Mouse (Mus musculus): ENCODE data around the gene Hadh. TPM values are rescaled to one million over a fixed set of nuclear protein-coding genes. Genes with fewer than 3 reads are reported as not detected.

The Hadh gene
- polyA plus RNA-seq, 1 experiment from 2014 or later = 189 TPM

DNA sequence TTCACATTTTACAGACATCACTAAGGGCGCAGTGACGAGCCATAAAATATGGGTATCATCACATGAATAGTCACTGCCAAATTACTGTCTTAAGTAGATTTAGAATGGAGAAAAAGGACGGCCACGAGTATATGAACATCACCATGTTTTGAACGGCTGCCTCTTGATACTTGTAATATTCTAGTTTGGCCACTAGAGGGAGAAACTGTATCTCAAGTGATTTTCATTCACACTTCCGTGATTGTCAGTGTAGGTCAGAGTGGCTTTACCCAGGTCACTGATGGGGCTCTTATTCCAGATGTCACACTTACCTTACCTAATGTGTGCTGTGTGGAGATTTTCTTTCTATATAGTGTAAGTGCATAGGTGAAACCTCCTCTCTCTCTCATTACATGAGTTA is 28.0 kb upstream of the Hadh start:
- Histone ChIP-seq H3K4me1 (replicated peaks) (peaks cover 23% of the 10 kb centered on the region), H3K27me3 (no peaks in the 10 kb centered on the region), H3K27ac (no peak overlapping the region), H3K4me2 (no peak overlapping the region), H3K36me3 (no peaks in the 10 kb centered on the region; the same call in 1 of the 2 replicates), H3K4me3 (no peak overlapping the region), H3K9me3 (replicated peaks) (no peaks in the 10 kb centered on the region), H3K9ac (no peak overlapping the region)
- WGBS = 10% methylated on average over 6 of the region's 6 CpGs
- ATAC-seq (replicated peaks; ENCODE audit: insufficient number of reproducible peaks, insufficient read depth, low FRiP score, low read depth) = no peak

DNA sequence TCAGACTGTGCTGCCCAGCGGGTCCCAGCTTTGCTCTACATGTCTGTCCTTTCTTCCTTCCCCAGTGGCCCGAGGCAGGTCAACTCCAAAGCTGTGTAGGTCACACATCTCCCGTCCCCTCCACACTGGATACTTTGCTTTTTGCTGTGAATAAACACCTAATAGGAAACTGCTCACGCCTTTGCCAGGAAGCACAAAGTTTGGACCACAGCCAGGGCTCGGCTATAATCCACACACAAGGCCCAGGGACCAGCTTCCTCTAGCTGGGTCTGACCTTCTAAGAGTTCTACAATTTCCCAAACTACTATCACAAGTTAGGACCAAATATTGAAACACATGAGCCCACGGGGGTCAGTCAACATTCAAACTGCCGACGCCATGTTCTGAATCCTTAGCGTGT is 27.2 kb upstream of the Hadh start:
- Histone ChIP-seq H3K9me3 (replicated peaks) (no peaks in the 10 kb centered on the region), H3K27ac (no peak overlapping the region), H3K4me3 (no peak overlapping the region), H3K4me1 (replicated peaks) (peaks cover 23% of the 10 kb centered on the region), H3K9ac (no peak overlapping the region), H3K36me3 (no peaks in the 10 kb centered on the region; the same call in 1 of the 2 replicates), H3K27me3 (no peaks in the 10 kb centered on the region), H3K4me2 (no peak overlapping the region)
- WGBS = 77% methylated on average over 9 of the region's 9 CpGs
- ATAC-seq (replicated peaks; ENCODE audit: insufficient number of reproducible peaks, insufficient read depth, low FRiP score, low read depth) = no peak

DNA sequence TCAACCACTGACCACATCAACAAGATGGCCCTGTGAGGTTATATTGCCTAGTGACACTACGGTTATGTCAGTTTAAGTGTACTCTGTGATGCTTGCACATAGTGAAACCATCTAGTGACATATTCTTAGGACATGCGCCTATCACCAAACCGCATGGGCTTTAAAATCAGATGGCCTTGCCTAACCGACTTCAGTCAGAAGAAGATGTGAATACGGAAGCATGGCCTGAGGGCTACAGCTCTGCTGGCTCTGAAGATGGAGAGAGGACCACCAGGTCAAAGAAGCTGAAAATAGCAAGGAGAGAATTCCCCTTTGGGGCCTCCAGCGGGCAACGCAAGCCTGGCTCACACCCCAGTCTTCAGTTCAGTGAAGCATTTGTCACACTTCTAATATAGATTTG is 25.0 kb upstream of the Hadh start:
- ATAC-seq (replicated peaks; ENCODE audit: insufficient number of reproducible peaks, insufficient read depth, low FRiP score, low read depth) = no peak
- Histone ChIP-seq H3K9ac (no peak overlapping the region), H3K4me2 (no peak overlapping the region), H3K4me1 (replicated peaks) (peaks cover 21% of the 10 kb centered on the region), H3K36me3 (no peaks in the 10 kb centered on the region; the same call in 1 of the 2 replicates), H3K27ac (no peak overlapping the region), H3K27me3 (no peaks in the 10 kb centered on the region), H3K4me3 (no peak overlapping the region), H3K9me3 (replicated peaks) (no peaks in the 10 kb centered on the region)
- 77% methylated on average over 7 of the region's 7 CpGs for WGBS

DNA sequence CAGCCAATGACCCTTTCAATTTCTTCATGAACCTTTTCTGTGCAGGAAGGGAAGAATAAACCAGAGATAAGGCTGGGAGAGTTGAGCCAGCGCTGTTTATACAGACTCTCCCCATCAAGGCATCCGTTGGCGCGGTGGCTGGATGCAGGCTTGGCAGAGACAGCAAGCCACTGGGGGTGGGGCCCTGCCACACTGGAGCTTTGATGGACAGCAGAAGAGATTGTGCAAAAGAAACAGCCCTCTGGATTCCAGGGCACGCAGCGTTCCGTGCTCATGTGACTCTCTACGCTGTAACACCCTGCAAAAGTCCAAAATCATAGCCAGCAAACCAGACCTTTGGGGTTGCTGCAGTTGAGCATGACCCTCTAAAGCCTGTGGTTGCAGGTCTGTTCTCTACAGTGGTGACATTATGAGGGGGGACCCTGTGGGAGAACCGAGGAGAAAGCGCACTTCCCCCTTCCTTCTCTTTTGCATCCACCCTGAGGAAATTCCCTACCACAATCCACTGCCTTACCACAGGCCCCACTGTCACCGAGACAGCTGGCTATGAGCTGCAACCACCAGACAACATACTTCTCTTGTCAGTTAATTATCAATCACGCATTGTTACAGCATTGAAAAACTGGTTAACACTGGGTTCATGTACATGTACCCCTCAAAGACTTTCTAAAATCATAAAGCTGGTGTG is 23.8 kb upstream of the Hadh start:
- H3K36me3 ChIP-seq = no peaks in the 10 kb centered on the region; the same call in 1 of the 2 replicates
- peak overlapping the region; percentile 18; the same call in 1 of the 2 replicates for H3K27ac ChIP-seq
- peaks cover 17% of the 10 kb centered on the region for H3K4me1 ChIP-seq (replicated peaks)
- no peak overlapping the region for H3K4me3 ChIP-seq
- H3K4me2 ChIP-seq = no peak overlapping the region; the same call in 1 of the 2 replicates
- no peaks in the 10 kb centered on the region for H3K27me3 ChIP-seq
- ATAC-seq (replicated peaks; ENCODE audit: insufficient number of reproducible peaks, insufficient read depth, low FRiP score, low read depth) = peak; percentile 67
- H3K9me3 ChIP-seq (replicated peaks) = no peaks in the 10 kb centered on the region
- H3K9ac ChIP-seq = no peak overlapping the region
- WGBS = 43% methylated on average over 12 of the region's 12 CpGs

DNA sequence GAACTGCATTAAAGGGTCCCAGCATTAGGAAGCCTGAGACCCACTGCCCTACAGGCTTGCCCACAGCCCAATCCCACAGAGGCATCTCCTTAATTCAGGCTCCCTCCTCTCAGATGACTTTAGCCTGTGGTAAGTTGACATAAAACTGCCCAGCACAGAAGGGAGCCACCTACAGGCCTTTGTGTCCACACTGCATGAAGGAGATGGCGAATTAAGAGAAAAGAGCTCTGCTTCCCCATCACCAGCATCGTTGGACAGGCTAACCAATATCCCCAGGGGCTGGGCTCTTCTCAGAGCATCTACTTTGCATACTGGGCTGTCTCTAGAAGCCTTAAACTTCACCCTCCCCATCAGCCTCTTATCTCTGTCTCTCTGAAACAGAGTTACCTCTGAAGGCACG is 22.6 kb upstream of the Hadh start:
- Histone ChIP-seq H3K27ac (no peak overlapping the region), H3K4me1 (replicated peaks) (peaks cover 17% of the 10 kb centered on the region), H3K9ac (no peak overlapping the region), H3K4me3 (no peak overlapping the region), H3K36me3 (no peaks in the 10 kb centered on the region; the same call in 1 of the 2 replicates), H3K4me2 (no peak overlapping the region), H3K27me3 (no peaks in the 10 kb centered on the region), H3K9me3 (replicated peaks) (no peaks in the 10 kb centered on the region)
- ATAC-seq (replicated peaks; ENCODE audit: insufficient number of reproducible peaks, insufficient read depth, low FRiP score, low read depth) = no peak
- 55% methylated on average over 3 of the region's 3 CpGs for WGBS

DNA sequence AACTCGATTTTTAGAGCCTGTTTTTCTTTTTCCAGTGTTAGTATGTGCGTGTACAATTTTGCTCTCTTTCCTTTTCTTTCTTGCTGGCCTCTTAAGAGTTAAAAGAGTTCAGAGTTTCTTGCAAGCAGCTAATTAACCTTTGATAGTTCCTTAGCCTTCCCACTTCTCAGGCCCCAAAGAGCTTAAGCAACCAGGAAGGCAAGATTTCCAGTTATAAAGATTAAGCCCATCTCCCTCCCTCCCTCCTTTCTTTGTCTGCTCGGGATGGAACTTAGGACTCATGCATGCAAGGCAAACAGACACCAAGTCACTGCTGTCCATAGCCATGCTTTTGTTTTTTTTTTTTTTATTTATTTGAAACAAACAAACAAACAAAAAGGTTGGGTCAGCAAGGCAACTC is 21.1 kb upstream of the Hadh start:
- no peak for ATAC-seq (replicated peaks; ENCODE audit: insufficient number of reproducible peaks, insufficient read depth, low FRiP score, low read depth)
- no peak overlapping the region for H3K4me3 ChIP-seq
- no peaks in the 10 kb centered on the region for H3K9me3 ChIP-seq (replicated peaks)
- WGBS = 76% methylated on average over 3 of the region's 3 CpGs
- H3K4me1 ChIP-seq (replicated peaks) = peaks cover 17% of the 10 kb centered on the region
- no peaks in the 10 kb centered on the region for H3K27me3 ChIP-seq
- H3K4me2 ChIP-seq = no peak overlapping the region
- H3K9ac ChIP-seq = no peak overlapping the region
- no peak overlapping the region for H3K27ac ChIP-seq
- H3K36me3 ChIP-seq = no peaks in the 10 kb centered on the region; the same call in 1 of the 2 replicates

DNA sequence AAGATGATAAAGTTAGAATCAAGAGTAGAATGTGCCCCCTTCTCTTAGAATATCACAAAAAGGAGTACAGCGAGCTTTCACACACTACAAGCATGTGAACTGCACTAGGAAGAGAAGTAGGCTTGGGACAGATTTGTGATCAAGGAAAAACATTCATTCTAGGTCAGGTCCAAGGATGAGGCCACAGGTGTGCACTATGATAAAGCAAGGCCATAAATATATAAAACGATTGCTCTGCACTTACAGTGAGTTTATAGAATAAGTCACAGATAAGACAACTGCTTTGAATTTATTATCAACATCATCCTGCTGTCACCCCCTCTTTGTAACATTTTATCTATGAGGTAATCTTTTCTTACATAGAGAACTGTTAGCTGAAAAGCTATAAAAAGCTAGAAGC is 20.4 kb upstream of the Hadh start:
- 76% methylated on average over 2 of the region's 2 CpGs for WGBS
- no peak overlapping the region for H3K27ac ChIP-seq

DNA sequence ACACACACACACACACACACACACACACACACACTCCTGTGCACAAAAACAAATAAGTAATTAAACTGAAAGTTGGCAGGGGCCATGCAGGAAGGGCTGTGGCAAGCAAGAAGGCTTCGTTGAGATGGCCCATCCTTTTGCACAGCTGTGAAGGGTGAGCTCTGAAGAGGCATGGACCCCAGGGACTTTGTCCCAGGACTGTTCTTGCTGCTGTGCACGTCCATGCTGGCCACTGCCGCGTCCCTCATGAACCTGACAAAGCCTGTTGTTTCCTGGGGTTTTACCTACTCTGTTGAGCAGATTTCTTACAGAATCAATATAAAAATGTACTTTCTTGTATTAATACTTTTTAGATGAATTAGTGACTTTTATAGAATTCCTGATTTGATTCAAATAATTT is 20.0 kb upstream of the Hadh start:
- 87% methylated on average over 4 of the region's 4 CpGs for WGBS
- no peak overlapping the region for H3K4me3 ChIP-seq
- H3K9me3 ChIP-seq (replicated peaks) = no peaks in the 10 kb centered on the region
- ATAC-seq (replicated peaks; ENCODE audit: insufficient number of reproducible peaks, insufficient read depth, low FRiP score, low read depth) = no peak
- no peak overlapping the region for H3K9ac ChIP-seq
- no peak overlapping the region for H3K27ac ChIP-seq
- H3K36me3 ChIP-seq = no peaks in the 10 kb centered on the region; the same call in 1 of the 2 replicates
- H3K27me3 ChIP-seq = no peaks in the 10 kb centered on the region
- H3K4me2 ChIP-seq = no peak overlapping the region
- H3K4me1 ChIP-seq (replicated peaks) = peaks cover 11% of the 10 kb centered on the region

More for the DNA sequence above, 20.4 kb upstream of the Hadh start:
- no peak for ATAC-seq (replicated peaks; ENCODE audit: insufficient number of reproducible peaks, insufficient read depth, low FRiP score, low read depth)
- Histone ChIP-seq H3K9me3 (replicated peaks) (no peaks in the 10 kb centered on the region), H3K4me2 (no peak overlapping the region), H3K9ac (no peak overlapping the region), H3K4me3 (no peak overlapping the region), H3K27me3 (no peaks in the 10 kb centered on the region), H3K4me1 (replicated peaks) (peaks cover 16% of the 10 kb centered on the region), H3K36me3 (no peaks in the 10 kb centered on the region; the same call in 1 of the 2 replicates)

DNA sequence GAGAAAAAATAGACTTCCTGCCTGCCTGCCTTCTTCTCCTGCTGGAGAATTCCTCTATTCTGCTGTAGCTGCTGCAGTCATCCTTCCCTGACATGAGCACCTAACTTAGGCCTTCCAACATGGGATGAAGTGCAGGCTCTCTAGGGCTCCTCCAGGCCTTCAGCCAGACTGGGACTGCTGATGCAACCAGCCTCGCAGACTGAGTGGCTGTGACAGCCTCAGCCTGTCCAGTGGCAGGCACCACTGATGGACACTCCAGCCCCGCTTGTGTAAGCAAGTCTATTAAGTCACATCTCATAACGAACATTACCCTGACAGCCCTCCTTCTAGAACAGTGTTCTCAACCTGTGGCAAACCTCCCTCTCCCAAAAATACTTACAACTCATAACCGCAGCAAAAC is 2.2 kb upstream of the Hadh start:
- H3K27me3 ChIP-seq = no peaks in the 10 kb centered on the region
- H3K27ac ChIP-seq = no peak overlapping the region
- no peaks in the 10 kb centered on the region for H3K36me3 ChIP-seq
- no peak overlapping the region for H3K4me3 ChIP-seq
- no peak overlapping the region for H3K4me2 ChIP-seq
- no peaks in the 10 kb centered on the region for H3K9me3 ChIP-seq (replicated peaks)
- ATAC-seq (replicated peaks; ENCODE audit: insufficient number of reproducible peaks, insufficient read depth, low FRiP score, low read depth) = no peak
- WGBS = 81% methylated on average over 4 of the region's 4 CpGs
- peaks cover 26% of the 10 kb centered on the region for H3K4me1 ChIP-seq (replicated peaks)
- H3K9ac ChIP-seq = no peak overlapping the region

DNA sequence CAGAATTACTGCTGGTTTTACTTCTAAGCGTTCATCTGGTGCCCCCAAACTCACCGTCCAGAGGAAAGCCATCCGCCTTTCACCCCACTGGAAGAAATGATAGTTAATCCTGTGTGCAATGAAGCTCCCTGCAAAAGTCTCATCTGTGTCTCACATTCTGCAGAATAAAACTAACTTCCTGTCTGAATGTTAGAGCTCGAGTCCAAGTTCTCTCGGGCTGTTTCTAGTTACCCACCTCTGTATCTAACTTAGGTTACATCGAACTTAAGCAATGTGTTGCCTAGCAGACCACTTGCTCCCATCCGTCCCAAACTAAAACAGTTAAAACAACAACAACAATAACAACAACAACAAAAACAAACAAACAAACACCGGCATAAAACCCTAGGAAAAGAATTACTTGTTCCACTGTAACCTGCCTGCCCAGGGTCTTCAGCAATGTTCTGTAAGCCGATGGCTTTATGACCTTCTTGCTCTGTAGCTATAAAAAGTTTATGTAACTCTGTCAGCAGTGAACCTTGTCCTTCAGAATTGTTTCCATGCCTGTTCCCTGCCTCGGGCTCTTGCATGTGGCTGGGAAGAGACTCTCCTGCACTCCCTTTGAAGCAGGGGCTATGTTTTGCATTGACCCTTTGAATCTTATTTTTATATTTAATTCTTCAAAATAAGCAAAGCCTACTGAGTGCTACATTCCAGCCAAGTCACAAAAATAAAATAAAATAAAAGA is 636 bp upstream of the Hadh start:
- peak overlapping the region; percentile 93 for H3K27ac ChIP-seq
- H3K27me3 ChIP-seq = no peaks in the 10 kb centered on the region
- no peak; the same call in 1 of the 2 replicates for ATAC-seq (replicated peaks; ENCODE audit: insufficient number of reproducible peaks, insufficient read depth, low FRiP score, low read depth)
- peaks cover 34% of the 10 kb centered on the region for H3K4me1 ChIP-seq (replicated peaks)
- peak overlapping the region; percentile 84 for H3K4me3 ChIP-seq
- peak overlapping the region; percentile 52 for H3K9ac ChIP-seq
- peaks cover 3% of the 10 kb centered on the region; the same call in 1 of the 2 replicates for H3K36me3 ChIP-seq
- peak overlapping the region; percentile 68 for H3K4me2 ChIP-seq
- H3K9me3 ChIP-seq (replicated peaks) = no peaks in the 10 kb centered on the region
- WGBS = 30% methylated on average over 10 of the region's 10 CpGs

DNA sequence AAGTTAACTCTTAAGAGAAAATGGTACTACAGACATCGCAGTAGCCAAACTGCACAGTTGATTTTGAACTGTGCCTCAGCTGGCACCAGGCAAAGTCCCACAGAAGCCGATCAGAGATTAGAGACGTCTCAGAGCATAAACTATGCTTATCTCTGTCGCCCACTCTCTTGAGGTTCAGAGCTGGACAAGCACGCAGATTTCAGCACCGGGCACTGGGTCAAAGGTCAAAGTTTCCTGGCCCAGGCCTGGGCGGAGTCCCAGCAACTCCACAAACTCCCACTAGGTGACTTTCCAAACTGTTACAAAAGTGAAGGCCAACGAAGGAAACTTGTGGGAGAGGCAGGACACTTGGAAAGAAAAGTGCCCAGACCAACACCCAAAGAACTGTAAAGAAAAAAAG is 744 bp downstream of the Hadh start:
- Histone ChIP-seq H3K9me3 (replicated peaks) (no peaks in the 10 kb centered on the region), H3K36me3 (peaks cover 3% of the 10 kb centered on the region; the same call in 1 of the 2 replicates), H3K4me3 (peak overlapping the region; percentile 84), H3K4me2 (peak overlapping the region; percentile 68), H3K27ac (peak overlapping the region; percentile 93), H3K9ac (peak overlapping the region; percentile 84), H3K4me1 (replicated peaks) (peaks cover 44% of the 10 kb centered on the region), H3K27me3 (no peaks in the 10 kb centered on the region)
- 2% methylated on average over 8 of the region's 8 CpGs for WGBS
- no peak for ATAC-seq (replicated peaks; ENCODE audit: insufficient number of reproducible peaks, insufficient read depth, low FRiP score, low read depth)
